Mouse (Mus musculus) lung, postnatal 36 days (tissue): ENCODE measurements around the gene Cbl.
A peak's percentile ranks its signal among the peaks of the same experiment; 100 is the strongest.

ENCODE experiments used
- DNase-seq: peaks from one replicate; pipeline ENCODE4 v3.0.0; 2022; ENCODE audit warnings: mixed read lengths

Cbl gene

GRCm38 (mm10) chr9:44178389-44178788 is 55.5 kb downstream of the Cbl start:
- peak; percentile 36 for DNase-seq

GRCm38 (mm10) chr9:44177405-44177804 is 56.4 kb downstream of the Cbl start:
- no peak for DNase-seq

GRCm38 (mm10) chr9:44175957-44176356 is 57.9 kb downstream of the Cbl start:
- no peak for DNase-seq

- peak; percentile 31 for DNase-seq
These were observed 58.3 kb downstream of the Cbl start for GRCm38 (mm10) chr9:44175556-44175955.

GRCm38 (mm10) chr9:44170691-44171151 is 63.1 kb downstream of the Cbl start:
- DNase-seq = no peak

GRCm38 (mm10) chr9:44168931-44169330 is 64.9 kb downstream of the Cbl start:
- no peak for DNase-seq

GRCm38 (mm10) chr9:44159886-44160285 is 74.0 kb downstream of the Cbl start:
- DNase-seq = no peak

- peak; percentile 67 for DNase-seq
These were observed 86.6 kb downstream of the Cbl start for GRCm38 (mm10) chr9:44147290-44147689.

- no peak for DNase-seq
These were observed 89.2 kb downstream of the Cbl start for GRCm38 (mm10) chr9:44144718-44145060.

GRCm38 (mm10) chr9:44144023-44144717 is 89.7 kb downstream of the Cbl start:
- peak; percentile 55 for DNase-seq

GRCm38 (mm10) chr9:44143421-44143820 is 90.4 kb downstream of the Cbl start:
- DNase-seq = no peak

- no peak for DNase-seq
These were observed 91.9 kb downstream of the Cbl start for GRCm38 (mm10) chr9:44141951-44142350.

- no peak for DNase-seq
These were observed 96.0 kb downstream of the Cbl start for GRCm38 (mm10) chr9:44137846-44138245.

GRCm38 (mm10) chr9:44135731-44136411 is 98.0 kb downstream of the Cbl start:
- no peak for DNase-seq

- DNase-seq = peak; percentile 60
These were observed 98.8 kb downstream of the Cbl start for GRCm38 (mm10) chr9:44134851-44135730.

- peak; percentile 76 for DNase-seq
These were observed 99.6 kb downstream of the Cbl start, which contains the start of gene Mcam for GRCm38 (mm10) chr9:44134101-44134850. Gene Mcam (plus strand): TSS chr9:44134469.

- DNase-seq = no peak
These were observed 100.6 kb downstream of the Cbl start for GRCm38 (mm10) chr9:44133287-44133686.

- DNase-seq = no peak
These were observed 101.6 kb downstream of the Cbl start for GRCm38 (mm10) chr9:44132200-44132599.

GRCm38 (mm10) chr9:44131276-44131590 is 102.6 kb downstream of the Cbl start:
- no peak for DNase-seq

GRCm38 (mm10) chr9:44130581-44131275 is 103.1 kb downstream of the Cbl start:
- peak; percentile 76 for DNase-seq

- peak; percentile 94 for DNase-seq
These were observed 103.8 kb downstream of the Cbl start for GRCm38 (mm10) chr9:44130034-44130433.

GRCm38 (mm10) chr9:44129633-44130032 is 104.2 kb downstream of the Cbl start:
- peak; percentile 73 for DNase-seq
